In genomic region chr11:104582630-104583364, GRCm38 (mm10) we compare ENCODE assay signal across 20 mouse cellular contexts. TPM values are rescaled to one million over a fixed set of nuclear protein-coding genes. Genes with fewer than 3 reads are reported as not detected.
DNase-seq lines count a peak whose midpoint lies in the region; ATAC-seq lines count a peak whose summit lies in the region.
"Had no signal": no experiment of that assay in that cellular context is flagged by ENCODE, and none has a peak within 500 bp of the region (broad histone marks: within the 10 kb centered on the region; RNA-seq: fewer than 3 reads in every experiment).

No protein-coding gene starts in this region.

- no peaks in the 10 kb centered on the region for H3K9me3 ChIP-seq in heart, embryonic 16.5 days (replicated peaks; ENCODE audit: control insufficient read depth, low read length)
- H3K9me3 ChIP-seq: embryonic facial prominence, embryonic 13.5 days; kidney, embryonic 15.5 days; liver, embryonic 13.5 days; midbrain, embryonic 13.5 days; neural tube, embryonic 13.5 days; stomach, embryonic 15.5 days had no signal

- no peaks in the 10 kb centered on the region for H3K27me3 ChIP-seq in heart, embryonic 16.5 days (ENCODE audit: control insufficient read depth, insufficient read depth, low read length)
- H3K27me3 ChIP-seq: embryonic facial prominence, embryonic 13.5 days; kidney, embryonic 15.5 days; midbrain, embryonic 13.5 days; neural tube, embryonic 13.5 days; stomach, embryonic 15.5 days had no signal

- peak overlapping the region; percentile 57; the same call in 1 of the 2 replicates for H3K4me2 ChIP-seq in heart, embryonic 16.5 days (ENCODE audit: low read depth, low read length)
- H3K4me2 ChIP-seq: kidney, embryonic 15.5 days; liver, embryonic 13.5 days; midbrain, embryonic 13.5 days; stomach, embryonic 15.5 days had no signal

- H3K27ac ChIP-seq in heart, embryonic 16.5 days (ENCODE audit: low read length): peak overlapping the region; percentile 36; the same call in 1 of the 2 replicates
- H3K27ac ChIP-seq: embryonic facial prominence, embryonic 13.5 days; forebrain, embryonic 10.5 days; hindbrain, postnatal 0 days; kidney, embryonic 15.5 days; liver, embryonic 13.5 days; midbrain, embryonic 13.5 days; neural tube, embryonic 13.5 days; stomach, embryonic 15.5 days had no signal

- intact Hi-C loops in left cerebral cortex, postnatal 25 days (cut with DNase I): no loop called here

- H3K4me1 ChIP-seq in heart, embryonic 16.5 days (ENCODE audit: control insufficient read depth, insufficient read depth, low read length): peaks cover 36% of the 10 kb centered on the region
- H3K4me1 ChIP-seq: neural tube, embryonic 13.5 days had no signal

- DNase-seq in heart, adult 8-10 months (ENCODE audit: low spot score): no peak
- peak; percentile 71 for DNase-seq in CD4-positive helper T cell, adult 2 months (ENCODE audit: low read depth, low spot score)
- no peak for DNase-seq in kidney, postnatal 25 days
- no peak for DNase-seq in layer of hippocampus, postnatal 25 days (ENCODE audit: extremely low spot score in 1 of 2, low spot score in 1 of 2)
- no peak for DNase-seq in left cerebral cortex, postnatal 25 days (ENCODE audit: low spot score in 2 of 2)
- DNase-seq: adrenal gland, postnatal 10 days; left cerebral cortex, postnatal 4 days; liver, embryonic 13.5 days; right cerebral cortex, adult 18-20 months; thymus, postnatal 36 days had no signal

- 50% methylated on average over 13 of the region's 13 CpGs for WGBS in heart, embryonic 16.5 days

- peaks cover 20% of the 10 kb centered on the region for H3K36me3 ChIP-seq in heart, embryonic 16.5 days (ENCODE audit: control insufficient read depth, insufficient read depth)
- H3K36me3 ChIP-seq: embryonic facial prominence, embryonic 13.5 days; forebrain, embryonic 10.5 days; kidney, embryonic 15.5 days; liver, embryonic 13.5 days; midbrain, embryonic 13.5 days; neural tube, embryonic 13.5 days; stomach, embryonic 15.5 days had no signal

- no peak for ATAC-seq in heart, embryonic 16.5 days (replicated peaks; ENCODE audit: extremely low read depth, insufficient read depth, low FRiP score)
- peak; percentile 66 for ATAC-seq in activated CD4-positive, CD25-positive, alpha-beta regulatory T cell, adult 4 months
- ATAC-seq in monocyte, adult 5-6 weeks (replicated peaks; ENCODE audit: insufficient number of reproducible peaks, low FRiP score, low TSS enrichment, poor library complexity, severe bottlenecking): peak; percentile 27; the same call in 1 of the 2 replicates
- ATAC-seq: hindbrain, postnatal 0 days; midbrain, embryonic 13.5 days had no signal

- no peak overlapping the region for H3K4me3 ChIP-seq in heart, embryonic 16.5 days (ENCODE audit: low read length)
- H3K4me3 ChIP-seq: embryonic facial prominence, embryonic 13.5 days; forebrain, embryonic 10.5 days; kidney, embryonic 15.5 days; liver, embryonic 13.5 days; midbrain, embryonic 13.5 days; neural tube, embryonic 13.5 days; stomach, embryonic 15.5 days had no signal

- H3K9ac ChIP-seq in heart, embryonic 16.5 days (ENCODE audit: low read length): no peak overlapping the region
- H3K9ac ChIP-seq: embryonic facial prominence, embryonic 13.5 days; kidney, embryonic 15.5 days; liver, embryonic 13.5 days; midbrain, embryonic 13.5 days; neural tube, embryonic 13.5 days; stomach, embryonic 15.5 days had no signal

RNA-seq across cellular contexts. Expression of gene Itgb3, which starts 25.0 kb away (rescaled TPM):
- polyA plus RNA-seq in heart, embryonic 16.5 days (2015; fragmentation: Nextera tagmentation; extraction: Ambion mirVana): 3.5 and 4.0 TPM in 2 replicates
- total RNA-seq in heart, adult 8-10 months (2022): 1 to 10 TPM; 2.2 to 4.1 (median 2.9) TPM
- 10 to 100 TPM; 12.8 to 14.3 TPM for polyA plus RNA-seq in activated CD4-positive, CD25-positive, alpha-beta regulatory T cell, adult 4 months (2017; shearing (Covaris generic))
- total RNA-seq in monocyte, adult 5-6 weeks (2017): 17.2 to 45.7 TPM (median 24.2 TPM) in 3 replicates
- total RNA-seq in layer of hippocampus, postnatal 25 days (2021): 1 to 10 TPM; 1.1 to 1.8 TPM
- total RNA-seq in left cerebral cortex, postnatal 25 days (2021): 1 to 10 TPM; 2.8 to 3.1 TPM

RNA-seq across cellular contexts. Expression of gene Myl4, which starts 32.3 kb away (rescaled TPM):
- polyA plus RNA-seq in heart, embryonic 16.5 days (2015; fragmentation: Nextera tagmentation; extraction: Ambion mirVana): 1,596 and 1,841 TPM in 2 replicates
- total RNA-seq in heart, adult 8-10 months (2022): 100 to 1,000 TPM; 630 to 827 (median 696) TPM
- polyA plus RNA-seq in activated CD4-positive, CD25-positive, alpha-beta regulatory T cell, adult 4 months (2017; shearing (Covaris generic)): 10 to 100 TPM in 1 of 2 experiments, 1 to 10 TPM in 1; 8.4 to 12.0 TPM
- 5.0 to 11.6 TPM (median 8.8 TPM) in 3 replicates for total RNA-seq in monocyte, adult 5-6 weeks (2017)
- 1 to 10 TPM; 2.3 to 3.9 TPM for total RNA-seq in layer of hippocampus, postnatal 25 days (2021)
- 10 to 100 TPM; 35.5 to 43.3 TPM for total RNA-seq in left cerebral cortex, postnatal 25 days (2021)

RNA-seq across cellular contexts. Expression of gene Cdc27, which starts 32.4 kb away (rescaled TPM):
- polyA plus RNA-seq in heart, embryonic 16.5 days (2015; fragmentation: Nextera tagmentation; extraction: Ambion mirVana): 30.3 and 33.9 TPM in 2 replicates
- 10 to 100 TPM; 24.6 to 33.6 (median 30.5) TPM for total RNA-seq in heart, adult 8-10 months (2022)
- 10 to 100 TPM; 18.3 to 21.7 TPM for polyA plus RNA-seq in activated CD4-positive, CD25-positive, alpha-beta regulatory T cell, adult 4 months (2017; shearing (Covaris generic))
- 25.5 to 39.0 TPM (median 33.4 TPM) in 3 replicates for total RNA-seq in monocyte, adult 5-6 weeks (2017)
- total RNA-seq in layer of hippocampus, postnatal 25 days (2021): 10 to 100 TPM; 58.1 to 63.2 TPM
- 10 to 100 TPM; 61.3 to 63.0 TPM for total RNA-seq in left cerebral cortex, postnatal 25 days (2021)

Comparison
In these comparisons a context has a peak if more than half of its experiments do, and no peak if none do; other contexts are left out.
1. RNA of gene Myl4, which starts 32.3 kb away (total RNA-seq): 630 to 827 TPM in heart, adult 8-10 months; 35.5 to 43.3 TPM in left cerebral cortex, postnatal 25 days, 5.0 to 11.6 TPM in monocyte, adult 5-6 weeks and 2.3 to 3.9 TPM in layer of hippocampus, postnatal 25 days; every median in the first group is over 10 times any median in the second.